Comparison of ENCODE assay signal across 25 mouse cellular contexts in the genomic region with DNA sequence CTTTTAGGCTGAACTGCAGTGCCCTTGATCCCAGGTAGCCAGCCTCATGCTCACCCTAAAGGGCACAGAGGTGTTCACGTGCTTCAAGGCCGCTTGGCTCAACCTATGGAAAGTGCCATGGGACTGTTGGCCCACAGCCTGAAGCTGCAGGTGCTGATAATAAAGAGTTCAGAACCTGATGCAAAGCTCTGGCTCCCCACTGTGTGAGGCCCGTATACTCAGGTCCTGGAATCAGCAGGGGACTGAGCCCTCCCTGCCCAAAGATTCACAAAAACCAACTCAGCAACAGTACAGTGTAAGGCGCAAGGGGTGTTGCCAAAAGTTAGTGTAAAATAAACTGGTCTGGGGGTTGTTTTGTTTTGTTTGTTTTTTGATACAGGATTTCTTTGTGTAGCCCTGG. TPM values are rescaled to one million over a fixed set of nuclear protein-coding genes. Genes with fewer than 3 reads are reported as not detected.
"Had no signal": no experiment of that assay in that cellular context is flagged by ENCODE, and none has a peak within 500 bp of the region (broad histone marks: within the 10 kb centered on the region; RNA-seq: fewer than 3 reads in every experiment).

No protein-coding gene starts in this region.

- H3K36me3 ChIP-seq: hindbrain, embryonic 10.5 days; hindbrain, embryonic 12.5 days; intestine, embryonic 15.5 days; kidney, embryonic 15.5 days; limb, embryonic 12.5 days; liver, embryonic 13.5 days; liver, embryonic 15.5 days had no signal

- DNase-seq: gastrocnemius, adult 2 months; gastrocnemius, postnatal 10 days; gastrocnemius, postnatal 25 days; heart, adult 18-20 months; heart, postnatal 10 days; heart, postnatal 4 days; kidney, adult 18-20 months; kidney, adult 9 months; kidney, postnatal 14 days; kidney, postnatal 36 days; layer of hippocampus, adult 9-11 months; layer of hippocampus, postnatal 36 days; left cerebral cortex, postnatal 4 days; liver; liver, embryonic 13.5 days; liver, postnatal 0 days had no signal

- H3K9me3 ChIP-seq: hindbrain, embryonic 10.5 days; hindbrain, embryonic 12.5 days; intestine, embryonic 15.5 days; kidney, embryonic 15.5 days; limb, embryonic 12.5 days; liver, embryonic 13.5 days; liver, embryonic 15.5 days had no signal

- H3K27me3 ChIP-seq: hindbrain, embryonic 12.5 days; intestine, embryonic 15.5 days; limb, embryonic 12.5 days; liver, embryonic 13.5 days; liver, embryonic 15.5 days had no signal

- H3K4me1 ChIP-seq: hindbrain, embryonic 12.5 days; intestine, embryonic 15.5 days; liver, embryonic 13.5 days; liver, embryonic 15.5 days had no signal

- H3K27ac ChIP-seq: gastrocnemius, adult 2 months; hindbrain, embryonic 10.5 days; hindbrain, embryonic 12.5 days; hindbrain, embryonic 14.5 days; intestine, embryonic 15.5 days; kidney, embryonic 15.5 days; kidney, postnatal 0 days; limb, embryonic 12.5 days; liver, embryonic 13.5 days; liver, embryonic 15.5 days had no signal

- H3K4me3 ChIP-seq: gastrocnemius, adult 2 months; hindbrain, embryonic 10.5 days; hindbrain, embryonic 12.5 days; intestine, embryonic 15.5 days; kidney, embryonic 15.5 days; limb, embryonic 12.5 days; liver, embryonic 13.5 days; liver, embryonic 15.5 days had no signal

RNA-seq across cellular contexts. Expression of gene Erg, which starts 36.7 kb away (rescaled TPM):
- polyA plus RNA-seq: inflammation-experienced regulatory T-cells, adult 6 months had no signal
